Mouse (Mus musculus) layer of hippocampus, adult 2 months (tissue): ENCODE results near the gene Cxcl9. TPM values are rescaled to one million over a fixed set of nuclear protein-coding genes. Genes with fewer than 3 reads are reported as not detected.
A peak's percentile ranks its signal among the peaks of the same experiment; 100 is the strongest.
"Not testable (repeated sequence)": the region's sequence is repeated elsewhere in the genome, so short reads cannot be mapped to it uniquely, and the experiment has no call there.

Experiments
- DNase-seq, 2 experiments: peaks; one replicate each; pipeline ENCODE4 v3.0.0; 2022; ENCODE audit warnings: low spot score in 2 of 2
- H3K27ac ChIP-seq: fragments of 200-600 bp; 2 replicates; pipeline ENCODE4 v1.8.1; 2022
- H3K4me3 ChIP-seq: fragments of 200-600 bp; 2 replicates; pipeline ENCODE4 v1.8.1; 2022; ENCODE audit warnings: mild to moderate bottlenecking
- CTCF ChIP-seq: fragments of 200-600 bp; conservative IDR thresholded peaks from 2 replicates; pipeline ENCODE4 v1.8.1; 2022; ENCODE audit warnings: antibody characterized with exemption, mild to moderate bottlenecking, moderate library complexity
- total RNA-seq, 2 experiments: library from RNA; stranded (reverse); gene quantifications; 2 replicates each; pipeline ENCODE4 v1.2.3; 2021

Cxcl9 gene
- total RNA-seq, 2 experiments from 2014 or later: not detected

DNA sequence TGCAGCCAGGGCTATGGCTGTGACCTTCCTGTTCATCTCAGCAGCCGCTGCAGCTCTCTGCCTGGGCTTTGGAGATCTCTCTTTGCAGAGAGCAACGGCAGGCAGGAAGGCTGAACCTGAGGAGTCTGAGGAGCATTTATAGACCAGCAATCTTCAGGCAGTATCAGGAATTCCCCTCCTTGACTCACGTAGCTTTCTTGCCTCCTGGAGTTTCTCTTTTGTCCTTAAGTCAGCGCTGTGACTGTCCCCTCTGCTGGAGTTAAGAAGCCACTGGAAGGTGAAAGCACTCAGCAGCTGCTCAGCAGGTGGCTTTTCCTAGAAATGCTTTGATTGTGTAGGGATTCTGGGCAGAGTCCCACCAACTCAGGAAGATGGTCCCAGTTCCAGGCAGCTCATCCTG lies 35.3 kb upstream of the Cxcl9 start:
- H3K27ac ChIP-seq: no peak overlapping the region

DNA sequence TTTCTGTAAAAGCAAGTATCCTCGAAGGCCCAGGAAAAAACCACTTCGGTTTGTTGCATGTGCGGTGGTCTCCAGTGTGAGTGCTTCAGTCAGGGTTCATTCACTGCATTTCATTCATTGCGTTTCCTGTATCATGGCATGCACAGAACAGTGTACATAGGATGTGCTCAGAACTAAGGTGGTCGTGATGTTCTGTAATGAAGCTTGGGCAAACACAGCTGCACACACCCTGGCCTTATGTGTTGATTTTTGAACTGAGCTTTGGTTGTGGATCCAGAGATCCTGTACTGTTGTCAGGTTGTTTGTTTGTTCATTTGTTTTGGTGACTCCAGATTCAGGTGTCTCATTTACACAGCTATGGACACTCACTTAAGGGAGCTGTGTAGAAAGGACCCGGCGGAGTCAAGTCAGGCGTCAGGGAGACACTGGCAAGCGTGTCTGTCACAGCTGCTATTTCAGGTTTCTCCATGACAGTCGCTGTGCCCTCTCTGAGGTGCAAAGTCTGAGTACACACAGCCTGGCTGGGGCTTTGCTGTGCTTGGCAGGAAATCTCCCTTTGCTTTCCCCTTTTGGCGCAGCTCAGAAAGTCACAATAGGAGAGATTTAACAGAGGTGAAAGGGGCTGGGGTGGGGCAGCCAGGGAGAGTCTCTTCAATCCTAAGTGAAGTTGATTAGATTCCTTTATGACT lies 31.0 kb upstream of the Cxcl9 start:
- no peak overlapping the region for H3K27ac ChIP-seq
- no peak for TF ChIP-seq CTCF
- DNase-seq: no peak

More for the DNA sequence above, 35.3 kb upstream of the Cxcl9 start:
- DNase-seq: no peak
- no peak overlapping the region for H3K4me3 ChIP-seq
- TF ChIP-seq CTCF: no peak

DNA sequence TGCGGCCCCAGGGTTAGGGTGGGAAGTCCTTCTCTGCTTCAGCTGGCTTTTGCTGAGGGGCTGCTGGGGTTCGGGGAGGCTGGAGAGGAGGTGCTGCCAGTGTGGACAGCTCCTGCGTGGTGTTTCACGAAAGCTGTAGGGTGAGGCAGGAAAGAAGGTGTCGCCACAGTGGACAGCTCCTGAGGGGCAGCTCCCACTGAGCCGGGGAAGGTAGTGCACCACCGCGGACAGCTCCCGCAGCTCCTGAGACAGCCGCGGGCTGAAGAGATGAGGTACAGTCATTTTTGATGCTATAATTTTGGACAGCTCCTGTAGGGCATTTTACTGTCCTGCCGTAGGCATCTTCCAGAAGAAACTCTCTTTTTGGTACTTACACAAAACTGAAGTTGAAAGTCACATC lies 30.2 kb upstream of the Cxcl9 start:
- TF ChIP-seq CTCF: no peak
- H3K4me3 ChIP-seq: no peak overlapping the region
- no peak overlapping the region for H3K27ac ChIP-seq
- no peak for DNase-seq

More for the DNA sequence above, 31.0 kb upstream of the Cxcl9 start:
- no peak overlapping the region for H3K4me3 ChIP-seq

DNA sequence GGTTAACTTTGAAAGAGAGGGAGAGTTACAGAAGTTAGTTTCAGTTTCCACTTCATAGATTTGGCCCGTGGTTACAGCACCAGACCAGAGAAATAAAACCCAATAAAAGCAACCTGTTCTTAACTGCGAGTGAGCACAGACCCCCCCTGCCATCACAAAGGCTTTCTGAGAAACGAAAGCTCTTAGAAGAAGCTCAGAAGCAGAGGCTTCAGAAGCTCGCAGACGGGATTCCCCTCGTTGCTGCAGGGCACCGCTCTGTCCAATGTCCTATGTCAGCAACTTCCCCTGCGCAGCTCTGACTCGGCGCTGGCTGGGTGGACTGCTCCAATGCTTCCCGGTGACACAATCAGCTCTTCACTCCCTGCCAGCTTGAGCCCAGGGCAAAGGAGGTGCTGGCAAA lies 25.6 kb upstream of the Cxcl9 start:
- TF ChIP-seq CTCF: no peak
- no peak for DNase-seq
- peak overlapping the region; percentile 47 for H3K4me3 ChIP-seq
- peak overlapping the region; percentile 46; the same call in 1 of the 2 replicates for H3K27ac ChIP-seq

DNA sequence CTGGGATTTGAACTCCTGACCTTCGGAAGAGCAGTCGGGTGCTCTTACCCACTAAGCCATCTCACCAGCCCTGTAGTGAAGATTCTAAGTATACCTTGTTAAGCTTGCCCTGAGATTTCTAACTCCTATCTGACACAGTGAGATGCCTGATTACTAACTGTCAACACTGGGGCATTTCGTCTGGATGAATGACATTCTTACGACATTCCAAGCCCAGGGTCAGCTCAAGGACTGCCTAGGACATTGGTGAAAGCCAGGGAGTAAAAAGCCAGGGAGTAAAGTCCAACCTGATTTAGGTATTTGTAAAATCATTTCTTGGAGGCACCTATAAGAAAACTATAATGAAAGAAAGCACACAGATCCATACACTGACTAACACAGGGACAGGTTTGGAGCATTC lies 24.8 kb upstream of the Cxcl9 start:
- DNase-seq, H3K4me3 ChIP-seq, H3K27ac ChIP-seq: not testable (repeated sequence)

DNA sequence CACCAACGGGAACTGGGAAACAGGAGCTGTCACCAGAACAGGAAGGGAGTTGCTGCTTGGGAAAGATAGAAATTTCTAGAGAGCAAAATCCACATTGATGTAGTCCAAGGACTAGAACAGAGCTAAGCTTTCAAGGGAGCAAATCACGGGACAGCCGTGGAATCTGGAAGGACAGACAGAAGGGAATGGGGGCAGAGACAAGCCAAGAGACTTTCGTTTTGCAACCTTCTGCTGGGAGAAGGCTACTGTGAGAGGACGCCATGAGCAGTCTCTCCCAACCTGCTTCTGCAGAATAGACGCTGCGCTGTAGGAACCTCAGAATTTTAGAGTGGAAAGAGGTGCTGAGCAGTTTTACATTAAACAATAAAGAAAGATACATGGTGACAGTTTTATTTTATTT lies 21.9 kb upstream of the Cxcl9 start:
- no peak for DNase-seq
- Histone ChIP-seq H3K4me3 (no peak overlapping the region), H3K27ac (no peak overlapping the region)
- no peak for TF ChIP-seq CTCF

DNA sequence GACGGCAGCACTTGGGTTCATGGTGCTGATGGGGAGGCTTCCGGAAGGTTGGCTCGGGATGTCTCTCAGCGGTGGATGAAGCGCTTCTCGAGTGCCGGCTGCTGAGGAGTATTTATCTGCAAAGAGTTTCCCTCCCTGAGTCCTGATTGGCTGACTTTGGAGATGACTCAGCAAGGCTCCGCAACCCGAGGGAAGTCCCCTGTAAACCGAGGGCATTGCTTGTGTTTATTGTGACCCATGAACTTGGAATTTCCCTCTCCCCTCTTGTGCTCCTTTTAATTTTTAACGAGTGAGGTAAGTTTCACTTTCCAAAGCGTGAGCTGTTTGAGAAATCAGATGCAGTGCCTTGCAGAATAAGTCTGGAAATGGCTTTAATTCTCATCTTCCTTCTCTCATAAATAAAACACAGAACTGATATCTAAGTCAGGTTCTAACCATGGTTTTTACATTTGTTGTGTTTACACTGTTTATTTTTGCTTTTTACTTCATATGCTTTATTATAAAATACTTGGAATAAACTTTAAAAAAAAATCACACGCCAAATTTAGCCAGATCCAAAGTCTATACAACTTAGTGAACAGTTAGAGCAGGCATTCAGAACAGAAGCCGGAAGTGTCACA lies 21.0 kb upstream of the Cxcl9 start, which contains the start of gene Cxcl10:
Gene Cxcl10, minus strand, starts transcription at position 96 of the 620 bp plus-strand sequence.
- no peak for DNase-seq
- TF ChIP-seq CTCF: no peak
- Histone ChIP-seq H3K27ac (no peak within 1 kb of the TSS), H3K4me3 (peak within 1 kb of the TSS; percentile 48)

DNA sequence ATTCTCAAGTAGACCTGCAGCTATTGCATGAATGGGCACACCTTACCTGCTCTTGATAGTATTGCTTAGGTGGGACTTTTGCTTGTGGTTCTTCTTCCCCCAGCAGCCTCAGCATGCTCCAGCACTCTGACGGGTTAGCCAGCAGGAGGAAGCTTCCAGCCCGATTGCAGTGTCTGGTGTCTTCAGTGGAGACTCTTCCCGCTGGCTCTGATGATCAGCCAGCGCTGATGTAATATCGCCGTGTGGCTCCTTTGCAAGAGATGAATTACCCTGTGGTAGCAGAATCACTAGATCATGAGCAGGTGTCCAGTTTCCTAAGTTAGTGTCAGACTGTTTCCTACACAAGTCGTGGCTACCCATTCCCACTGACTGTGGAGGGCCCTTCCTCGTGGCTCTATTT lies 17.1 kb upstream of the Cxcl9 start:
- DNase-seq: no peak
- no peak overlapping the region for H3K27ac ChIP-seq

DNA sequence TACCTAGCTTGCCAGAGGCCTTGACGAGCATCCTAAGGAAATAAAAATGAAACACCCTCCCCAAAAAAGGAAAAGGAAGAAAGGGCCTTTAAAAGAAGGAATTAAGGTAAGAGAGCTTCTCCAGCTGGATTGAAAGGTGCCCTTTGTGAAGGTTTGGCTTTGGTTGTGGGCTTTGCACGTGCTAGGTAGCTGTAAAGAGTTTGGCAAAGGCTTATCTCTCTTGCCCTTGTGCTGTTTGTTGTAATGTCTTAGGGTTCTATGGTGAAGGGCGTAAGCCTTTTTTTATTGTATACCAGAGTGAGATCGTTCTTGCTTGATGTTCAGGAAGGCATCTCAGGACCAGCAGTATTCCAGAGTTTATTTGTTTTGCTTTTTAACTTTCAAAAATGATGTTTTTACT lies 12.7 kb upstream of the Cxcl9 start:
- TF ChIP-seq CTCF: no peak

More for the DNA sequence above, 17.1 kb upstream of the Cxcl9 start:
- TF ChIP-seq CTCF: no peak
- no peak overlapping the region for H3K4me3 ChIP-seq

DNA sequence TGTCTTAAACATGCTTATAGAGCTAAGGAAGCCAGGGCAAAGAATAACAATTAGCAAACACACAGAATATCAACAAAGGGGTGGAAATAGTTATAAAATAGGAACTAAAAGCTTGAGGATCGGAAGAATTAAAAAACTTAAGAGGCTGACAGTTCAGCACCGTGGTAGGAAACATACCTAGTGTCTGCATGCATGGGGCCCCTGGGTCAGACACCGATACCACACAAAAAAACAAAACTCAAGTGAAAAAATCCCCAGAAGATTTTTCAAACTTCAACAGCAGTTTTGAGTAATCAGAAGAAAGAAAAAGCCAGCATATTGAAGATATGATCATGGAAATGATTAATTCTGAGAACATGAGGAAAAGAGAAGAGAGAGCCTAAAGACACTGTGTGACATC lies 8.9 kb upstream of the Cxcl9 start:
- H3K27ac ChIP-seq: no peak overlapping the region
- TF ChIP-seq CTCF: no peak
- no peak for DNase-seq
- H3K4me3 ChIP-seq: no peak overlapping the region

More for the DNA sequence above, 12.7 kb upstream of the Cxcl9 start:
- DNase-seq: no peak
- H3K27ac ChIP-seq: no peak overlapping the region
- no peak overlapping the region for H3K4me3 ChIP-seq

DNA sequence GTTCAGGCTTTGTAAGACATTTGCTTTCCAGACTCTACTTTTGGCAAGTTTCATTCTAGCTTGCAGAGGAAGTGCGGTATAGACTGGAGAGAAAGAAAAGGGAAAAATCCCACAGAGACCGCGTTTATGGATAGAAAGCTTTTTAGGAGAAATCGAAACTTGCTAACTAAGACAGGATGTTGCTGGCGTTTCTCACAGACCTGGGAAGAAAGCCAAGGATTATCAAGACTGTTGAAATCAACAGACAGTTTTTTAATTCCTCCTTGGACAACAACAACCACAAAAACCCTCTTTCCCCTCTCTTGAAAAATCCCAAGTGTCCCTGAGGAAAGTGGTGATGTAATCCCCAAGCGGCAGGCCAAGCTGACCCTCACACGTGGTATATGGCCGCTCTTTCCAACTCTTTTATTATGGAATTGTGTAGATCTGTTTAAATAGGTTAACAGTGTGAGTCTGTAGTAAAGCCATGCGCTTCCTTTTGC lies 4.5 kb upstream of the Cxcl9 start:
- DNase-seq: no peak
- TF ChIP-seq CTCF: no peak
- H3K27ac ChIP-seq: peak overlapping the region; percentile 14; the same call in 1 of the 2 replicates
- peak overlapping the region; percentile 48 for H3K4me3 ChIP-seq

DNA sequence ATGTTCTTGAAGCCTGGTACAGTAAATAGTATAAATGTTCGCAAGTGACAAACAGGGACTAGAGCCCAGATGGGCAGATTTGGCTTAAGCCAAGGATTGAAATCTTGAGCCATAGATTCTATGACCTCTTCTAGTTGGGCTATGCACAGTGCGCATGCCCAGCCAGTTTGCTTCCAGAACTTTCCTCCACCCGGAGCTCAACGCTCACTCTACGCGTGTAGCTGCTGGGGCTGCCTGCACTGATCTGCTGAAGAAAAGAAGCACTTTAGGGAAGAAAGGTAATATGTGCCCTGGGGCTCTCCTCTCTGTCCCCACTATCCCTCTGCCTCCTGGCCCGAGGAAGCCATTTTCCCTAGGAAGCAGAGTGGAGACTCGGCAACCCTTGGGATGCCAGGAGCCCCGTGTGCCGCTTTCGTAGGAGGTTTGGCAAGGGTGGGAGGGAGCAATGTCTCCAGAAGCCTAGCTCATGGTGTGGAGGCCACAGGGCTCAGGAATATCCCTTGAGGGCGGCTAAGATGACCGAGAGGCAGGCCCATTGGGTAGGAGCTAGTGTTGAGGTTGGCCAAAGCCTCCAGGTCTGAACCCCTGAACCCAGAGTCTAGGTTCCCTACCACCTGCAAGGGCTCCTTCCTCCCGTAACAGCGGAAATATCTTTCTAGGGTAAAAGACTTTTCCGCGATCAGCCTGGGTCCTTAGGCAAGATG lies 3.9 kb upstream of the Cxcl9 start, which contains the start of gene Art3:
Gene Art3, plus strand, starts transcription at position 193 of the 704 bp plus-strand sequence.
- H3K27ac ChIP-seq: peak within 1 kb of the TSS; percentile 14; the same call in 1 of the 2 replicates
- no peak for DNase-seq

DNA sequence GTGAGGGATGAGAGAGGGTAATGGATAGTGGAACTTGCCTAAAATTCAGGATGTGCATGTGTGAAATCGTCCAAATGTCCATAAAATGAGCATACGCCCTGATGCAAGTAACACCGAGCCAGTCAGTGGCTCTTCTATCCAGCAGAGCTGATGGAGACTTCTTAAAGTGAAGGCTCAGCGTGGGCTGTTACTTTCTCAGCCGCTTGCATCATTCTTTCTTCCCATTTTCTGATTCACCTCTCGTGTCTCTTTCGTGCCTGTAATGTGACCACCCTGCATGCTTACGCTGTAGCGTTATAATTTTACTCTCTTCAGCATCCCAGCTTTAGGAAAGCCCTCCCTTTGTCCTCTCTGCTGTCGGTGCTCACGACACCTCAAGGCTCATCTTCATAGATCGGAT lies 3.2 kb upstream of the Cxcl9 start:
- Histone ChIP-seq H3K4me3 (no peak overlapping the region), H3K27ac (no peak overlapping the region)
- TF ChIP-seq CTCF: no peak
- no peak for DNase-seq

More for the DNA sequence above, 3.9 kb upstream of the Cxcl9 start, which contains the start of gene Art3:
- peak within 1 kb of the TSS; percentile 48 for H3K4me3 ChIP-seq
- no peak for TF ChIP-seq CTCF
